Mouse (Mus musculus) adrenal gland, postnatal 4 days (tissue): ENCODE results near the gene B3galnt2. TPM values are rescaled to one million over a fixed set of nuclear protein-coding genes. Genes with fewer than 3 reads are reported as not detected.
"Not testable (repeated sequence)": the region's sequence is repeated elsewhere in the genome, so short reads cannot be mapped to it uniquely, and the experiment has no call there.

ENCODE experiments used
- DNase-seq, 2 experiments: peaks; one replicate each; pipeline ENCODE4 v3.0.0; 2021 to 2022; ENCODE audit warnings: low spot score in 2 of 2, mixed read lengths in 2 of 2
- total RNA-seq, 2 experiments: library from RNA; stranded (reverse); gene quantifications; 2 replicates each; pipeline ENCODE4 v1.2.3; 2021

The B3galnt2 gene
- total RNA-seq, 2 experiments from 2014 or later, result 18.6 to 22.0 TPM

- no peak for DNase-seq
Observed at GRCm38 (mm10) chr13:14004999-14005398, 50.7 kb downstream of the B3galnt2 start.

DNA sequence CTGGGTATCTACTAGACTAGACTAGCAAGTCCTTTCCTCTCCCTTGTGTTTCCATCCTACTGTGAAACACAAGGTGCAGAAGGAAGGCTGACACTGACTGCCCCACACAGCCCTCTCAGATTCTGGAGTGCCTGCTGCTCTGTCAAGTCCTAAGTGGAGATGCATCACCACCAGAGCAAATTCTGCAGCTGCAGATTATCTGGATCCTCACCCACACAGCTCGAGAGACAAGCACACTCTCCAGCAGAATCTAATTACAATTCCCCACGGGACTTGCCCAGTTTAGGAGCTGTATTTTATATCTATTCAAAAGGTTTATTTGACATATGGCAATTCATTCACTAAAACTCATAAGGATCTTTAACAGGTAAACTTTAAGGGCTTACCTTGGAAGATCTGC is 51.8 kb downstream of the B3galnt2 start:
- DNase-seq, result no peak

GRCm38 (mm10) chr13:14011454-14011995 is 57.3 kb downstream of the B3galnt2 start:
- DNase-seq, result no peak

GRCm38 (mm10) chr13:14014001-14014400 is 59.7 kb downstream of the B3galnt2 start:
- DNase-seq, result no peak

- no peak for DNase-seq
Observed at GRCm38 (mm10) chr13:14014540-14014939, 60.3 kb downstream of the B3galnt2 start.

- DNase-seq, result no peak
Observed at GRCm38 (mm10) chr13:14015609-14016008, 61.3 kb downstream of the B3galnt2 start.

GRCm38 (mm10) chr13:14018283-14018682 is 64.0 kb downstream of the B3galnt2 start:
- DNase-seq, result no peak

DNA sequence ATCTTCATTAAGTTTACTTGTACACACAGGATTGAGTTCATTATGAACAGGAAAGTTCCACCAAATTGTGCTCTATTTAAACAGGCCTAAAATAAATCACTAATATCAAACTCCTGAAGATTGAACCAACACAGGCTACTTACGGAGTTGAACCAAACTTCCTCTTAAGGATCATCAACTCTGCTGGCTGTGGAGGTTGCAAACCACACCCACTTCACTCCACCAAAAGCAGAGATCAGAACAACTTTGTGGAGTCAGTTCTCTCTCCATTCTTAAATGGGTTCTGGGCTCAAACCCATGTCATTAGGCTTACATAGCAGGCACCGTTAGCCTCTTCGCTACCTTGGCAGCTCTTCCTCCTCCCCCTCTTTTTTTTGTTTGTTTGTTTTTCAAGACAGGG is 64.6 kb downstream of the B3galnt2 start:
- DNase-seq, result no peak

DNA sequence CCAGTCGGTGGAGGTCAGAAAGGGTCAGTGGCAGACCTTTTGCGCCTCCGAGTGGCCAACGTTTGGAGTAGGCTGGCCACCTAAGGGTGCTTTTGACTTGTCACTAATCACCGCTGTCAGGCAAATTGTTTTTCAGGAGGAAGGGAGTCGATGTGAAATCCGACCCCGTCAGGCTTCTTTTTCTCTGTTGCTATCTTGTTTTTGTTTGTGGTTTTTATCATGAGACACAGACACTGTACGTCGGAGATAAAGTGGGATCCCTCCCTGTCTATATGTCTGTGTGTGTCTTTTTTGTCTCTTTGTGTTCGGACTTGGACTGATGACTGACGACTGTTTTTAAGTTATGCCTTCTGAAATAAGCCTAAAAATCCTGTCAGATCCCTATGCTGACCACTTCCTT is 67.1 kb downstream of the B3galnt2 start:
- DNase-seq, result not testable (repeated sequence)

- DNase-seq, result no peak
Observed at GRCm38 (mm10) chr13:14025554-14025953, 71.3 kb downstream of the B3galnt2 start.

DNA sequence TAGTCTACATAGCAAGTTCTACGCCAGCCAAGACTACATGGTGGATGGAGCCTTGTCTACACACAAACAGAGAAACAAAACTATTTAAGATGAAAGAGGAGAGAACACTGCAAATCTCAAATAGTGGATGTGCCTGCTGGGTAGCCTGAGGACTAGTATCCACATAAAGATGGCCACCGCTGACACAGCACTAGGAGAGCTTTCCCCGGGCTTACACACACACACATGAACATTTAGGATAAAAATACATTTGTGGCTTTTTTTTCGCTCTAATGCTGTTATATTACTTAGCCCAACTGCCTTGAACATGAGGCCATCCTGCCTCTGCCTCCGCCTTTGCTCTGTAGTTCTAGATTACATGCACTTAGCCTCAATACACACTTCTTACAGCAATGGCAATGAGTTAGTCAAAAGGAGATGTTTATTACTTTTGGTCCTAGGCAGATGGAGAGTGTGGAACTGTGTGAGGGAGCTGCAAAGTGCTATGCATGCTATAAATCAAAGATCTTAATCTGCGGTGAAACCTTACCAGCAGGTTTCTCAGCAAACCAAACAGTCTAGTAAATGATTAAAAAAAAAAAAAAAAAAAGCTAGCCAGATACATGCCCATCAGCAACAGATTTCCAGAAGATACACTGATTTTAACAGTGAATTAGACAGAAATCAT is 72.0 kb downstream of the B3galnt2 start:
- no peak for DNase-seq

DNA sequence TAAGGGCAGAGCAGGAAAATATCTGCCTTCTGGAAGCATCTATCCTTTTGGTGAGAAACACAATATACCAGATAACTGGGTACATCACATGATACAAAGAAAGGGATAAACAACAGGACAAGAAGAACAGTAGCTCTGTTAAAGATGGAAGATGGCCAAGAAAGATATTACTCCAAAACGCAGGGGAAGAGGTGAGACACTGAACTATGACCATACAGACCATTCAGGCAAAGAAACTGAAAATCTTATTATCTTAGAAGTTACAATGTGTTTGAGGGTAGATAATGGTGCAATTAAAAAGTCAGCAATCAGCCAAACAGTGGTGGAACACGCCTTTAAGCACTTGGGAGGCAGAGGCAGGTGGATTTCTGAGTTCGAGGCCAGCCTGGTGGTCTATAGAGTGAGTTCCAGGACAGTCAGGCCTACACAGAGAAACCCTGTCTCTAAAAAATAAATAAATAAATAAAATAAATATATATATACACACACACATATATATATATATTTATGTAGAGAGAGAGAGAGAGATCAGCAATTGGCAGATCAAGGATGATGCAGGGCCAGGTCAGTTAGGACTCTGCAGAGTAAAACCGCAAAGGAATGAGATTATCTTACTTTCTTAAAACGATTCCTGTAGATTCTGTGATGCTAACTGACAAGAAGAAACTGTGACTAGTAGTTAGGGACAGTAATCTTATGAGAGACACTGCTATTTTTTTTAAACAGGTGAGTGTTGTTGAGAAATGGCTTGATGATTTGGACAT is 79.2 kb downstream of the B3galnt2 start:
- no peak for DNase-seq

GRCm38 (mm10) chr13:14034073-14034348 is 79.7 kb downstream of the B3galnt2 start:
- DNase-seq, result no peak

DNA sequence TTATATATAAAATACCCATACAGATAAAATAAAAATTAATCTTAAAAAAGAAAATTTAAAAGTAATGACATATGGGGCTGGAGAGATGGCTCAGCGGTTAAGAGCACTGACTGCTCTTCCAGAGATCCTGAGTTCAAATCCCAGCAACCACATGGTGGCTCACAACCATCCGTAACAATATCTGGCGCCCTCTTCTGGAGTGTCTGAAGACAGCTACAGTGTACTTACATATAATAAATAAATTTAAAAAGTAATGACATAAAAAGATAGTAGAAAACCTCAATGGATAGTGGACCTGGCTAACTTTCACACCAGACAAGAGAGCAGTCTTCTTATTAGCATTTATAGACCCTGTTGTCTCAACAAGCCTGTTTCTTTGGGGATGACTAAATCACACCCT is 81.1 kb downstream of the B3galnt2 start:
- DNase-seq, result not testable (repeated sequence)

DNA sequence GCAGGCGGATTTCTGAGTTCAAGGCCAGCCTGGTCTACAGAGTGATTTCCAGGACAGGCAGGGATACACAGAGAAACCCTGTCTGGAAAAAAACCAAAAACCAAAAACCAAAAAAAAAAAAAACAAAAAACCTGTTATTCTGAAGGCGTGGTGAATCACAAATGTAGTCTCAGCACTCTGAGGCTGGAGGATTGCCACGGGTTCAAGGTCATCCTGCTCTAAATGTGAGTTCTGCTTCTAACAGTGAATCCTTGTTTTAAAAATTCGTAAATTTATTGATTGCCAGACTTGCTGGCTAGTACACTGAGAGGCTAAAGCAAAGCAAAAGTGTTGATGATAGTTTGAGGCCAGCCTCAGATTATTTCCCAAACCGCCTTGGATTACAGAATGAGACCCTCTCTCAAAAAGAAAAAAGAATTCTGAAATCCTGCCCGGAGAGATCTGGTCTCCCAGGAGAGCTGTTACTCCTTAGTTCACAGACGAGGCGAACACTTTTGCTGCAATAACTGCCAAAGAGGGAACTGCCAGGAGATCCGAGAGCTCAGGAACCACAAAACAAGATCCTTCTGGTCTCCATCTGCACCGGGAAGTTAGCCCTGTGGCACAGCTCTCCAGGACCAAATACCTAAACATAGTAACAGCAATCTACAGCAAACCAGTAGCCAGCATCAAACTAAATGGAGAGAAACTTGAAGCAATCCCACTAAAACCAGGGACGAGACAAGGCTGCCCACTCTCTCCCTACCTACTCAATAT is 81.8 kb downstream of the B3galnt2 start:
- no peak for DNase-seq

DNA sequence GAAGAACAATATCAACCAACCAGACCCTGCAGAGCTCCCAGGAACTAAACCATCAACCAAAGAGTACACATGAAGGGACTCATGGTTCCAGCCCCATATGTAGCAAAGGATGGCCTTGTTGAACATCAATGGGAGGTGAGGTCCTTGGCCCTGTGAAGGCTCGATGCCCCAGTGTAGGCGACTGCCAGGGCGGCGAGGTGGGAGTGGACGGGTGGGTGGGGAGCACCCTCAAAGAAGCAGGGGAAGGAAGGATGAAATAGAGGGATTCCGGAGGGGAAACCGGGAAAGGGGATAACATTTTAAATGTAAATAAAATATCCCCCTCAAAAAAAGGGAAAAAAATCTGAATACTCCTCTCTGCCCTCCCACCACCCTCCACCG is 84.6 kb downstream of the B3galnt2 start:
- no peak for DNase-seq

GRCm38 (mm10) chr13:14039292-14039965 is 85.2 kb downstream of the B3galnt2 start, which contains the start of gene Tbce:
Gene Tbce (minus strand): TSS chr13:14039638.
- peak; percentile 74 to 81 for DNase-seq

DNA sequence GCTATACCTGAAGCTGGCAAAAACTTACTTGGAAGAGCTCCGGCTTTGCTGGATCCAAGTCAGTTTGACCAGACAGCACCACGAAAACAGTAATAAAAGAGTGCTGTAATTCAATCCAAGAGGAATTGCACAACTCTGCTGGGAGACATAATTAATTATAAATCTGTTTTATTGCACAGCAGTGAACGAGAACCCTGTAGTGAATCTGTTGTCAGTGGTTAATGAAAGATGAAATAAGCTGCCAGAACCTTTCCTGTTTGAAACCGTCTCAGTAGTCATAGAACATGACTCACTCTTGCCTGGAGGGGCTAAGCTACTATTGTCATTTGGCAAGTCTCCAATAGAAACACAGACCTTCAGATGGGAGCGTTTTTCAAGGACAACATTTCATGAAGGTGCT is 85.9 kb downstream of the B3galnt2 start:
- DNase-seq, result no peak

DNA sequence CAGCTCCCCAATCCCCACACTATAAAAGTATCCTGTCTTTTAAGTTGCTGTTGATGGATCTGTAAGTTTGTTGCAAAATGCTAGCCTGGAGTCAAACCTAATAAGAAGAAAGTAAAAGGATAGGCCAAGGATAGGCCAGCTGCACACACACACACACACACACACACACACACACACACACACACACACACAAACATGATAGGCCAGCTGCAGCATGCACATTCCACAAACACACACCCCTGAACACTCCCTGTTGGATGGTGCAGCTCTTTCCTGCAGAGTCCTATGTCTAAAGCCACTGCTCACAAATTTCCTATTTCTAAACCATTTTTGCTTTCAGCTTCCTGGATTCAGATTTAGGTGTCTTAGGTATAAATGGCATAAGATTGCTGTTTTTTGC is 89.6 kb downstream of the B3galnt2 start:
- no peak for DNase-seq

DNA sequence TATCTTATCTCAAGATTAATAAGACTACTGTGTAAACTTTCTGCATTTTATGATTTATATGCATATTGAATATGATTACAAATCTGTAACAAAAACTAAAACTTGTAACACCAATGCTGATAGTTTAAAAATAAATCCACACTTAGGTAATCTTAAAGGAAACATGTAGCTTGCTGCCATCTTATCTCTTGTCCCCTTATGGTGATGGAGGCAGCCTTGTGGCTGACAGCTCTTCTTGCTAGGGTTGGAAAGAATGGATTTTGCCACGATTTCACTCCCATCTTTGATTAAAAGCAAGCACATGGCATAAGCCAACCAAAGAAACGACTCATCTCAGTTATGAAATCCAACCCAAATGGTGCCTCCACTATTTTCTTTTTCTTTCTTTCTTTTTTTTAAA is 90.3 kb downstream of the B3galnt2 start:
- DNase-seq, result no peak
